Mouse (Mus musculus) G1E-ER4 (cell line): ENCODE data around the gene Chdh. TPM values are rescaled to one million over a fixed set of nuclear protein-coding genes. Genes with fewer than 3 reads are reported as not detected.

Experiments
- GATA1 ChIP-seq: IDR thresholded peaks from one replicate; pipeline ENCODE4 v1.8.0; 2012; ENCODE audit warnings: low read length, inconsistent platforms
- polyA plus RNA-seq: library from polyadenylated mRNA; stranded (reverse); fragments of >175 nt; gene quantifications from 2 replicates; pipeline ENCODE4 v1.2.3, GENCODE M21; 2012

Gene Chdh
- polyA plus RNA-seq, 1 experiment, result not detected

GRCm38 (mm10) chr14:30027378-30027777 lies 18.6 kb downstream of the Chdh start:
- TF ChIP-seq GATA1, result no peak

- TF ChIP-seq GATA1, result no peak
Measured at GRCm38 (mm10) chr14:30033405-30033804, 24.6 kb downstream of the Chdh start.

- no peak for TF ChIP-seq GATA1
Measured at GRCm38 (mm10) chr14:30038431-30038830, 29.6 kb downstream of the Chdh start.

GRCm38 (mm10) chr14:30039413-30039812 lies 30.6 kb downstream of the Chdh start:
- no peak for TF ChIP-seq GATA1

GRCm38 (mm10) chr14:30041836-30042235 lies 33.0 kb downstream of the Chdh start:
- TF ChIP-seq GATA1, result no peak

GRCm38 (mm10) chr14:30043356-30043940 lies 34.6 kb downstream of the Chdh start:
- TF ChIP-seq GATA1, result no peak

- TF ChIP-seq GATA1, result no peak
Measured at GRCm38 (mm10) chr14:30045239-30045638, 36.4 kb downstream of the Chdh start.

- TF ChIP-seq GATA1, result no peak
Measured at GRCm38 (mm10) chr14:30045704-30046220, 36.9 kb downstream of the Chdh start.

GRCm38 (mm10) chr14:30046976-30047375 lies 38.2 kb downstream of the Chdh start:
- no peak for TF ChIP-seq GATA1

GRCm38 (mm10) chr14:30048049-30048448 lies 39.2 kb downstream of the Chdh start:
- TF ChIP-seq GATA1, result no peak

- no peak for TF ChIP-seq GATA1
Measured at GRCm38 (mm10) chr14:30050280-30050679, 41.5 kb downstream of the Chdh start.

GRCm38 (mm10) chr14:30054922-30055321 lies 46.1 kb downstream of the Chdh start:
- no peak for TF ChIP-seq GATA1

- no peak for TF ChIP-seq GATA1
Measured at GRCm38 (mm10) chr14:30056031-30056766, 47.4 kb downstream of the Chdh start.

- no peak for TF ChIP-seq GATA1
Measured at GRCm38 (mm10) chr14:30064864-30065263, 56.0 kb downstream of the Chdh start.

- TF ChIP-seq GATA1, result no peak
Measured at GRCm38 (mm10) chr14:30066752-30067151, 57.9 kb downstream of the Chdh start.

GRCm38 (mm10) chr14:30068566-30068965 lies 59.7 kb downstream of the Chdh start:
- no peak for TF ChIP-seq GATA1
